Mouse (Mus musculus) MEL (cell line): ENCODE measurements around the gene Slc35e2.

ENCODE experiments used
- CHD2 ChIP-seq: IDR thresholded peaks from 2 replicates; pipeline ENCODE4 v1.6.1; 2011; ENCODE audit warnings: low read length, improper control_type of control experiment
- CTCF ChIP-seq, 3 experiments: IDR thresholded peaks in 2 of 3; conservative IDR thresholded peaks in 1 of 3; 2 replicates each; pipeline ENCODE4 v1.5.1; 2011 to 2012; ENCODE audit warnings: low read length in 3 of 3, low read depth in 2 of 3, mild to moderate bottlenecking in 2 of 3, improper control_type of control experiment in 1 of 3, inconsistent platforms in 1 of 3, mixed read lengths in 1 of 3, moderate library complexity in 1 of 3; ENCODE audit not compliant: control insufficient read depth in 1 of 3, insufficient read depth in 1 of 3, poor library complexity in 1 of 3, severe bottlenecking in 1 of 3
- EP300 ChIP-seq, 2 experiments: IDR thresholded peaks; 2 replicates each; pipeline ENCODE4 v1.6.1; 2011; ENCODE audit warnings: improper control_type of control experiment in 2 of 2, low read length in 2 of 2, low read depth in 1 of 2, mild to moderate bottlenecking in 1 of 2
- HCFC1 ChIP-seq: IDR thresholded peaks from 2 replicates; pipeline ENCODE4 v1.6.1; 2012; ENCODE audit warnings: low read depth, mild to moderate bottlenecking, inconsistent platforms, low read length, improper control_type of control experiment, moderate library complexity
- MAFK ChIP-seq: IDR thresholded peaks from 2 replicates; pipeline ENCODE4 v1.6.1; 2011; ENCODE audit warnings: low read depth, mild to moderate bottlenecking, low read length, improper control_type of control experiment, borderline replicate concordance
- MAZ ChIP-seq: IDR thresholded peaks from 2 replicates; pipeline ENCODE4 v1.6.1; 2012; ENCODE audit warnings: low read depth, mild to moderate bottlenecking, inconsistent platforms, low read length, improper control_type of control experiment
- MYC ChIP-seq: IDR thresholded peaks from 2 replicates; pipeline ENCODE4 v1.6.1; 2011; ENCODE audit warnings: low read depth, mild to moderate bottlenecking, low read length, improper control_type of control experiment, moderate library complexity
- SMC3 ChIP-seq: IDR thresholded peaks from 2 replicates; pipeline ENCODE4 v1.6.1; 2011; ENCODE audit warnings: low read depth, low read length, improper control_type of control experiment
- TCF12 ChIP-seq: IDR thresholded peaks from 2 replicates; pipeline ENCODE4 v1.6.1; 2014; ENCODE audit warnings: low read depth, mild to moderate bottlenecking, inconsistent platforms, low read length, improper control_type of control experiment, moderate library complexity
- USF1 ChIP-seq: IDR thresholded peaks from 2 replicates; pipeline ENCODE4 v1.6.1; 2014; ENCODE audit warnings: low read depth, mild to moderate bottlenecking, inconsistent platforms, low read length, improper control_type of control experiment, moderate library complexity

GRCm38 (mm10) chr4:155645721-155646120 is 44.5 kb downstream of the Slc35e2 start:
- TF ChIP-seq CTCF (IDR thresholded peaks at IDR 0.05 in 2 of 3, conservative IDR thresholded peaks at IDR 0.05 in 1 of 3; ENCODE audit: control insufficient read depth in 1 of 3, insufficient read depth in 1 of 3, low read depth in 2 of 3, low read length in 3 of 3, poor library complexity in 1 of 3, severe bottlenecking in 1 of 3) (no peak), MYC (no peak), TCF12 (no peak), SMC3 (no peak), USF1 (no peak), HCFC1 (no peak), CHD2 (no peak), EP300 (IDR thresholded peaks at IDR 0.05; ENCODE audit: low read depth in 1 of 2, low read length in 2 of 2) (no peak), MAZ (no peak), MAFK (no peak)
